10 mouse cellular contexts compared by ENCODE assay signal in the genomic region with DNA sequence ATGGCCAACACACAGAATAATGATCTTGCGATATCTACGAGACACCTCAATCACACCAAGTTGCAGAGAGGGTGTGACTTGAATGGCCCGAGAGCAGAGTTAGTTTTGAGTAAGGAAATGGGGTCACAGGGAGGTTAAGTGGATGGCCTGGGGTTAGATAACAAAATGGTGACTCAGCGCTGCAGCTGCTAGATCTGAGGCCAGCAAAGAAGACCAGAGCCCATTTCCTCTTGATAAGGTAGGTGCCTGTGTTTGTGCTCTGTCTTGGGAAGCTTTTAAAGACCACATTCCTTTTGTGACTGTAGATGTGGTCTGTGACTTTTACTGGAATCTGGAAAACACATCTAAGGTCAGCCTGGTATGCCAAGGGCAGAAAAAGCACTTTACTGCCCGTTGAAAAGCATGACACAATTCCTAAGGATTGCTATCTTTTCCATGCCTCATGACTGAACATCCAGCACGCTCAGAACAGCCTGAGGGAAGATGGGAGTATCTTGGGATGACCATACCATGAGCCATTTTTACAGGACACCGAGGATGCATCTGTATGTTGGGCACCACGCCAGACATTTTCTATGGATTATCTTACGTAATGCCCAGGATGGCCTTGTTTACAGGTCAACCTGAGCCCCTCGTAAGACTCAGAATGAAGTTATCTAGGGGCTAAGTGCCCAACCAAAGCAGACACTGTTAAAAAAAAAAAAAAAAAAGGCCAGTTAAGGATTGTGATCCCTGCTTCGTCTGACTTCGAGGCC.
DNase-seq lines count a peak whose midpoint lies in the region; ATAC-seq and TF ChIP-seq lines count a peak whose summit lies in the region.
"Had no signal": no experiment of that assay in that cellular context is flagged by ENCODE, and none has a peak within 500 bp of the region (broad histone marks: within the 10 kb centered on the region; RNA-seq: fewer than 3 reads in every experiment).

No protein-coding gene starts in this region.

- H3K36me3 ChIP-seq in heart, embryonic 11.5 days (ENCODE audit: control insufficient read depth, insufficient read depth, low read length), result no peaks in the 10 kb centered on the region
- no peaks in the 10 kb centered on the region for H3K36me3 ChIP-seq in intestine, embryonic 15.5 days
- H3K36me3 ChIP-seq in myocyte (ENCODE audit: control insufficient read depth, insufficient read depth), result no peaks in the 10 kb centered on the region
- H3K36me3 ChIP-seq: limb, embryonic 12.5 days had no signal

- H3K9ac ChIP-seq in heart, embryonic 11.5 days (ENCODE audit: low read depth, low read length), result no peak overlapping the region
- no peak overlapping the region for H3K9ac ChIP-seq in intestine, embryonic 15.5 days
- H3K9ac ChIP-seq: limb, embryonic 12.5 days had no signal

- peak overlapping the region; percentile 24 for H3K4me2 ChIP-seq in heart, embryonic 11.5 days
- no peak overlapping the region for H3K4me2 ChIP-seq in intestine, embryonic 15.5 days (replicated peaks)
- H3K4me2 ChIP-seq in myocyte (ENCODE audit: low read depth), result peak overlapping the region; percentile 40
- H3K4me2 ChIP-seq: limb, embryonic 12.5 days had no signal

- peaks cover 20% of the 10 kb centered on the region for H3K4me1 ChIP-seq in heart, embryonic 11.5 days (ENCODE audit: control insufficient read depth, insufficient read depth, low read length)
- H3K4me1 ChIP-seq in lung, adult 2 months (ENCODE audit: control insufficient read depth, insufficient read depth, low read length), result peaks cover 4% of the 10 kb centered on the region; the same call in 1 of the 2 replicates
- peaks cover 7% of the 10 kb centered on the region; the same call in 1 of the 2 replicates for H3K4me1 ChIP-seq in intestine, embryonic 15.5 days (replicated peaks)

- WGBS in heart, embryonic 11.5 days (ENCODE audit: insufficient replicate concordance), result 10% methylated on average over 12 of the region's 12 CpGs
- 35% methylated on average over 12 of the region's 12 CpGs for WGBS in lung, adult 2 months
- whole genome bisulfite sequencing in intestine, embryonic 15.5 days, result 30% methylated on average over 12 of the region's 12 CpGs

- no peak for TF ChIP-seq POLR2A in lung, adult 2 months (IDR thresholded peaks at IDR 0.05; ENCODE audit: borderline replicate concordance, extremely low read depth, low read depth, low read length)
- TF ChIP-seq POLR2A in myocyte (IDR thresholded peaks at IDR 0.05; ENCODE audit: insufficient read length, low read depth), result no peak

- no peak overlapping the region for H3K4me3 ChIP-seq in heart, embryonic 11.5 days (ENCODE audit: low read depth, low read length)
- H3K4me3 ChIP-seq in lung, adult 2 months (replicated peaks; ENCODE audit: extremely low read depth, low read depth, low read length), result no peak overlapping the region
- no peak overlapping the region for H3K4me3 ChIP-seq in intestine, embryonic 15.5 days (replicated peaks)
- H3K4me3 ChIP-seq in myocyte, result no peak overlapping the region
- H3K4me3 ChIP-seq: limb, embryonic 12.5 days had no signal

- peak; percentile 73 for ATAC-seq in heart, embryonic 11.5 days (replicated peaks; ENCODE audit: insufficient number of reproducible peaks, low FRiP score, low TSS enrichment)
- ATAC-seq in intestine, embryonic 15.5 days, result peak; percentile 82
- ATAC-seq in CD4-positive, CD25-positive, alpha-beta regulatory T cell, adult 4 months, result no peak

- H3ac ChIP-seq in myocyte (ENCODE audit: control insufficient read depth, insufficient read length), result no peak overlapping the region

- no peaks in the 10 kb centered on the region for H3K27me3 ChIP-seq in heart, embryonic 11.5 days (ENCODE audit: control insufficient read depth, insufficient read depth, low read length)
- no peaks in the 10 kb centered on the region for H3K27me3 ChIP-seq in intestine, embryonic 15.5 days (replicated peaks)
- H3K27me3 ChIP-seq in myocyte (ENCODE audit: control insufficient read depth, insufficient read depth, insufficient read length), result no peaks in the 10 kb centered on the region
- H3K27me3 ChIP-seq: limb, embryonic 12.5 days had no signal

- H3K79me2 ChIP-seq in myocyte (ENCODE audit: control insufficient read depth, insufficient read depth), result no peaks in the 10 kb centered on the region

- no peaks in the 10 kb centered on the region; the same call in 1 of the 2 replicates for H3K9me3 ChIP-seq in heart, embryonic 11.5 days (replicated peaks; ENCODE audit: control insufficient read depth, low read length)
- H3K9me3 ChIP-seq in intestine, embryonic 15.5 days, result no peaks in the 10 kb centered on the region

- DNase-seq in heart, adult 9 months (ENCODE audit: low spot score in 2 of 2), result no peak
- DNase-seq in lung, postnatal 36 days, result peak; percentile 3
- no peak for DNase-seq in lung, adult 2 months
- DNase-seq in urinary bladder, adult 2 months (ENCODE audit: low spot score), result no peak
- DNase-seq: gastrocnemius, postnatal 10 days had no signal

- TF ChIP-seq CTCF in lung, adult 2 months (IDR thresholded peaks at IDR 0.05; ENCODE audit: insufficient read depth, low read length), result no peak

- H3K27ac ChIP-seq in heart, embryonic 11.5 days (ENCODE audit: low read depth, low read length), result peak overlapping the region; percentile 62; the same call in 1 of the 2 replicates
- H3K27ac ChIP-seq in intestine, embryonic 15.5 days, result no peak overlapping the region
- H3K27ac ChIP-seq: limb, embryonic 12.5 days had no signal

TF ChIP-seq in myocyte, 11 proteins besides CTCF, POLR2A, EP300 and RAD21:
- TF ChIP-seq TCF12 (IDR thresholded peaks at IDR 0.05; ENCODE audit: insufficient read depth, poor library complexity, severe bottlenecking) (peak; percentile 76), MYOD1 (IDR thresholded peaks at IDR 0.05; ENCODE audit: control insufficient read depth in 1 of 3, insufficient read length in 2 of 3, low read depth in 2 of 3) (peak in 2 of 3 experiments; percentile 89 to 91), USF1 (IDR thresholded peaks at IDR 0.05; ENCODE audit: low read depth) (no peak), REST (IDR thresholded peaks at IDR 0.05; ENCODE audit: insufficient read depth, insufficient read length) (no peak), POLR2AphosphoS2 (IDR thresholded peaks at IDR 0.05; ENCODE audit: insufficient read length, low read depth) (no peak), MYOG (IDR thresholded peaks at IDR 0.05; ENCODE audit: control insufficient read depth in 1 of 3, insufficient read depth in 1 of 3, insufficient read length in 2 of 3, low read depth in 2 of 3) (peak in 2 of 3 experiments; percentile 7 to 84)
